Mouse (Mus musculus) G1E (cell line): ENCODE measurements around the gene Tssk6.

Experiments used
- CTCF ChIP-seq: IDR thresholded peaks from 2 replicates; pipeline ENCODE4 v1.5.1; 2012; ENCODE audit warnings: low read depth, low read length, inconsistent platforms, mixed read lengths
- GATA1 ChIP-seq: IDR thresholded peaks from 2 replicates; pipeline ENCODE4 v1.6.1; 2012; ENCODE audit warnings: borderline replicate concordance, low read length, inconsistent platforms, mixed read lengths
- GATA2 ChIP-seq: IDR thresholded peaks from 2 replicates; pipeline ENCODE4 v1.6.1; 2012; ENCODE audit warnings: low read depth, low read length, inconsistent platforms, borderline replicate concordance
- TAL1 ChIP-seq: conservative IDR thresholded peaks from 2 replicates; pipeline ENCODE4 v1.6.1; 2012; ENCODE audit warnings: low read depth, low read length, inconsistent platforms, mixed read lengths

- no peak for TF ChIP-seq CTCF
- TF ChIP-seq GATA1, result no peak
- TF ChIP-seq TAL1, result no peak
- TF ChIP-seq GATA2, result no peak
Observed at GRCm38 (mm10) chr8:69921141-69921540, 19.2 kb downstream of the Tssk6 start.
